Mouse (Mus musculus) megakaryocyte, embryonic 14.5 days (primary cell): ENCODE data around the gene Frrs1l.

Source experiments
- FLI1 ChIP-seq: IDR thresholded peaks from 2 replicates; pipeline ENCODE4 v1.6.1; 2012; ENCODE audit warnings: low read length, inconsistent platforms, mixed read lengths
- GATA1 ChIP-seq: IDR thresholded peaks from 3 replicates; pipeline ENCODE4 v1.6.1; 2012; ENCODE audit warnings: mixed read lengths, low read length, inconsistent platforms, borderline replicate concordance

DNA sequence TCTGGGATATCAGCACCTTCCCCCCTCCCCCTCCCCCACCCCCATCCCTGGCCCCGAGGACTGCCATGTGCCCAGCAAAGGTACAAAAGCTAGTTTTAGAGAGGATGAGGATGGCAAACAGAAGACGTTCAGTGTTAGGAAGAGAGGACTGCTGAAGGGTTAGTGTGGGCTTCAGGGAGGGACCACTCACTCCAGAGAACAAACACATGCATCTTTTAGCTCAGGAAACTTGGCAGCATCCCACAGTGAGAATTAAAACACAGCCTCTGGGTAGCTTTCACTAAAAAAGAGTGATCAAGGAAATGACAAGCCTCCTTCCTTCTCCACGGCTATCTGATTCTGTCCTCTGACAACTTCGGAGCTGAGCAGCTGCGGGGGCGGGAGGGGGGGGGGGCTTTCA lies 20.7 kb upstream of the Frrs1l start:
- no peak for TF ChIP-seq GATA1
- no peak for TF ChIP-seq FLI1
